ENCODE assay signal across 8 mouse cellular contexts in genomic region chr7:141454967-141455551, GRCm38 (mm10). TPM values are rescaled to one million over a fixed set of nuclear protein-coding genes. Genes with fewer than 3 reads are reported as not detected.
DNase-seq lines count a peak whose midpoint lies in the region; ATAC-seq lines count a peak whose summit lies in the region.

Gene Pnpla2 (plus strand): TSS chr7:141455198.

- peak; percentile 93 for DNase-seq in MN1 (ENCODE audit: low spot score)
- DNase-seq in cerebellum, adult 8-10 months: peak; percentile 88
- peak; percentile 88 to 93 for DNase-seq in layer of hippocampus, postnatal 10 days (ENCODE audit: low spot score in 2 of 2)
- DNase-seq in lung, postnatal 10 days: peak; percentile 99
- DNase-seq in ovary, postnatal 14 days (ENCODE audit: low spot score): peak; percentile 88
- DNase-seq in thymus, postnatal 10 days (ENCODE audit: low spot score in 2 of 2): peak; percentile 91 to 95

- ATAC-seq in frontal cortex, adult (ENCODE audit: low TSS enrichment): peak; percentile 70
- ATAC-seq in hematopoietic stem cell, adult 5-6 weeks (replicated peaks in 1 of 2; ENCODE audit: insufficient read depth in 1 of 2, low FRiP score in 2 of 2, low TSS enrichment in 1 of 2, low read depth in 1 of 2, poor library complexity in 2 of 2, severe bottlenecking in 2 of 2): peak; percentile 82 to 89

RNA-seq across cellular contexts. Expression of gene Pnpla2, which starts in this region (rescaled TPM):
- 15.1 and 15.5 TPM in 2 replicates for total RNA-seq in hematopoietic stem cell, adult 5-6 weeks (2017)
- total RNA-seq in layer of hippocampus, postnatal 10 days (2021): 10 to 100 TPM; 18.7 to 23.4 TPM

Comparison
In these comparisons a context has a peak if more than half of its experiments do, and no peak if none do; other contexts are left out.
1. Peak in every context shown above with its lines: DNase-seq and ATAC-seq.